Mouse (Mus musculus) midbrain, embryonic 12.5 days (tissue): ENCODE data around the gene E2f6. TPM values are rescaled to one million over a fixed set of nuclear protein-coding genes. Genes with fewer than 3 reads are reported as not detected.

ENCODE experiments used
- ATAC-seq: fragments of 200-750 bp; cut with Nextera tagmentation; 2 replicates; pipeline ENCODE4 v1.8.0; 2017; ENCODE audit warnings: low read depth, moderate TSS enrichment, moderate library complexity; ENCODE audit not compliant: low FRiP score
- H3K27ac ChIP-seq: fragments of 300-500 bp; sonication (generic); replicated peaks from 2 replicates; pipeline ENCODE4 v1.5.1; 2016; ENCODE audit warnings: mild to moderate bottlenecking
- H3K27me3 ChIP-seq: fragments of 300-500 bp; sonication (generic); 2 replicates; pipeline ENCODE4 v1.6.1; 2016; ENCODE audit warnings: mild to moderate bottlenecking
- H3K36me3 ChIP-seq: fragments of 300-500 bp; sonication (generic); 2 replicates; pipeline ENCODE4 v1.6.1; 2016
- H3K4me1 ChIP-seq: fragments of 300-500 bp; sonication (generic); 2 replicates; pipeline ENCODE4 v1.6.1; 2016
- H3K4me2 ChIP-seq: fragments of 300-500 bp; sonication (generic); replicated peaks from 2 replicates; pipeline ENCODE4 v1.6.1; 2016; ENCODE audit warnings: mild to moderate bottlenecking, moderate library complexity
- H3K4me3 ChIP-seq: fragments of 300-500 bp; sonication (generic); 2 replicates; pipeline ENCODE4 v1.5.1; 2016; ENCODE audit warnings: mild to moderate bottlenecking
- H3K9ac ChIP-seq: fragments of 300-500 bp; sonication (generic); replicated peaks from 2 replicates; pipeline ENCODE4 v1.6.1; 2016; ENCODE audit warnings: mild to moderate bottlenecking, moderate library complexity
- H3K9me3 ChIP-seq: fragments of 300-500 bp; sonication (generic); 2 replicates; pipeline ENCODE4 v1.6.1; 2016; ENCODE audit warnings: mild to moderate bottlenecking
- WGBS: fragments of 180-500 bp; shearing (Covaris S2); methylation state at CpG from one replicate; pipeline ENCODE4 v1.1.7; 2016; 5-methylcytosine and 5-hydroxymethylcytosine counted together
- polyA plus RNA-seq: library from polyadenylated mRNA; unstranded; fragments of >200 nt; fragmentation: Nextera tagmentation; extraction: Ambion mirVana; gene quantifications from 2 replicates; pipeline ENCODE4 v1.2.1, GENCODE M21; 2016

The E2f6 gene
- polyA plus RNA-seq, 1 experiment from 2014 or later, result 77.6 TPM

DNA sequence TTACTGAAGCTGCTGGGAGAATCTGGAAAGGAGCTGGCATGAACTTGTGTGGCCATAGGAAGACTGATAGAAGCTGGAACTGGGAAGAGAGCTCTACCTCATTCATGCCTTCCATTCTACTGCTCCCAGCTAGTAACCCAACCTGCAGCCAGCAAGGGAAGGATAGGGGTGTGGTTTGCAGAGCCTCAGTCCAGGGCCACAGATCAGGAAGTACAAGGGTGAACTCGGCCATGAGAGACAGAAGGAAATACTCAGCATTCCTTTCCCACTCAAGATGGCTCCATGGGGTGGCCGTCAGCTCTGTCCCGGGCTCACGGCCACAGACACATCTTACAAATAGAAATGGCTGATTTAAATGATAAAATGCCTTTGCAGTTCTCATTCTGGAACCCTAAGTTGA lies 20.3 kb downstream of the E2f6 start:
- no peak overlapping the region for H3K9ac ChIP-seq
- H3K4me3 ChIP-seq, result no peak overlapping the region
- H3K9me3 ChIP-seq, result no peaks in the 10 kb centered on the region
- H3K4me2 ChIP-seq, result no peak overlapping the region
- 80% methylated on average over 4 of the region's 4 CpGs for WGBS
- H3K27me3 ChIP-seq, result no peaks in the 10 kb centered on the region
- ATAC-seq, result no peak
- no peak overlapping the region for H3K27ac ChIP-seq
- peaks cover 15% of the 10 kb centered on the region for H3K36me3 ChIP-seq
- no peaks in the 10 kb centered on the region for H3K4me1 ChIP-seq

DNA sequence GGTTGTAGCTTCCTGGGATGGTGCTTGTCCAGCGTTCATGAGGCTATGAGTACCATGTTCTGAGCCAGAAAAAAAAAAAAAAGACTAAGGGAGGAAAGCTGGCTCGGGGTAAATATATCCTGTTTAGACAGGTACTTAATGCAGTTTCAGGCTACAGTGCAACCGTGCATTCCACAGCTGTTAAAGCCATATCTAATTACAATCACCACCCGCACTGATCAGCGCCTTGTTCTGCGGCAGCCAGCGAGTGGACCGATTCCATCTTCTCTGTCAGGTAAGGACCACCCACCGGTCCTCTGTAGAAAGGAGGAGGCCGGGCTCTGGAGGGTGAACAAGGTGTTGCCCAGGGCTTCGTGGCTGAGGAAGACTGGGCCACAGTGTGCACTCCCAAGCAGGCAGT lies 23.9 kb downstream of the E2f6 start:
- no peaks in the 10 kb centered on the region for H3K4me1 ChIP-seq
- H3K36me3 ChIP-seq, result no peaks in the 10 kb centered on the region
- no peak overlapping the region for H3K9ac ChIP-seq
- WGBS, result 85% methylated on average over 11 of the region's 11 CpGs
- 0 out of 2 replicates have a peak, but pooled peaks cover 6% of the 10 kb centered on the region for H3K9me3 ChIP-seq
- no peak overlapping the region for H3K27ac ChIP-seq
- ATAC-seq, result no peak
- no peak overlapping the region for H3K4me3 ChIP-seq
- no peak overlapping the region for H3K4me2 ChIP-seq
- no peaks in the 10 kb centered on the region for H3K27me3 ChIP-seq

- no peak overlapping the region for H3K4me2 ChIP-seq
- no peak overlapping the region for H3K9ac ChIP-seq
- H3K4me3 ChIP-seq, result no peak overlapping the region
- no peaks in the 10 kb centered on the region for H3K27me3 ChIP-seq
- 73% methylated on average over 9 of the region's 9 CpGs for WGBS
- H3K27ac ChIP-seq, result no peak overlapping the region
- H3K36me3 ChIP-seq, result no peaks in the 10 kb centered on the region
- 0 out of 2 replicates have a peak, but pooled peaks cover 6% of the 10 kb centered on the region for H3K9me3 ChIP-seq
- H3K4me1 ChIP-seq, result no peaks in the 10 kb centered on the region
- ATAC-seq, result no peak
Observed at GRCm38 (mm10) chr12:16836188-16836587, 25.4 kb downstream of the E2f6 start.

- no peaks in the 10 kb centered on the region for H3K36me3 ChIP-seq
Observed at GRCm38 (mm10) chr12:16837766-16838165, 27.0 kb downstream of the E2f6 start.

DNA sequence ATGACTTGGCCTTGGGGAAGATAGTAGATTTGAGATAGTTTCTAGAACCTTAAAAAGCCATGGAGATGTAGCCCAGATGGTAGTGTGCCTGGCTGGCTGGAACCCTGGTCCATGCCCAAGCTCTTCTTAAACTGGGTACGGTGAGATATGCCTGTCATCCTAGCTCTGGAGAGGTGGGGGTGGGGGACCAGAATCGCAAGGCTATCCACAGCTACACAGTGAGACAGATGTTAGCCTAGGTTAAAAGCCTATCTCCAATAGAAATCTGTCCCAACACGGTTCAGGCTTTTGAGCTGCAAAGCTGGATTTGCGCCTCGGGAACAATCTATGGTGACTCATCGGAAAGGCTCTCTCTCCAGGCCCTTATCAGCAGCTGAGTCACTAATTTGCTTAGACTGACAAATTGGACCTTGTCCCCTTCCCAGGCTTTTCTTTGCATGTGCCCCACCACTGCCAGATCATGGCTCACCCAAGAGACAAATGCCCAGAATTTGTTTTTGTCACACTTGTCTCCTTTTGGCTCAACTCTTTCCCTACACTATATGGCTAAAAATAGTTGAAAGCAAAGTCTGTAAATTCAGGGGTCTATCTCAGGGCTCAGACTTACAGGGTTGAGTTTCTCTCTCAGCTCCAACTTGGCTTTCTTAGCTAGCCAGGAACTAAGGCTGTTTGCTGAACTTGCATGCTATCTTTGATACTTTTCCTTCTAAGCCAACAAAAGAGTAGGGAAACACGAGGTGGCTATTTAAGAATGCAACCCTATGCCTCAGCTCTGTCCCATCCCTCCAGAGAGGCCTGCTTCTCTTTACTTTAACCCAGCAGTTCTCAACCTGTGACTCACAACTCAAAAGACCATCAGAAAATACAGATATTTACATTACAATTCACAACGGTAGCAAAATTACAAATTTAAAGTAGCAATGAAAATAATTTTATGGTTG lies 30.3 kb downstream of the E2f6 start:
- no peak overlapping the region for H3K9ac ChIP-seq
- H3K4me3 ChIP-seq, result no peak overlapping the region
- H3K27ac ChIP-seq, result no peak overlapping the region
- H3K36me3 ChIP-seq, result no peaks in the 10 kb centered on the region
- H3K9me3 ChIP-seq, result 0 out of 2 replicates have a peak, but pooled peaks cover 6% of the 10 kb centered on the region
- ATAC-seq, result no peak
- 88% methylated on average over 8 of the region's 8 CpGs for WGBS
- no peaks in the 10 kb centered on the region for H3K27me3 ChIP-seq
- H3K4me1 ChIP-seq, result no peaks in the 10 kb centered on the region
- H3K4me2 ChIP-seq, result no peak overlapping the region

More at GRCm38 (mm10) chr12:16837766-16838165, 27.0 kb downstream of the E2f6 start:
- no peak overlapping the region for H3K4me2 ChIP-seq
- no peaks in the 10 kb centered on the region for H3K4me1 ChIP-seq
- no peak overlapping the region for H3K4me3 ChIP-seq
- 90% methylated on average over 4 of the region's 4 CpGs for WGBS
- H3K27me3 ChIP-seq, result no peaks in the 10 kb centered on the region
- H3K9me3 ChIP-seq, result 0 out of 2 replicates have a peak, but pooled peaks cover 6% of the 10 kb centered on the region
- no peak overlapping the region for H3K27ac ChIP-seq
- no peak for ATAC-seq
- no peak overlapping the region for H3K9ac ChIP-seq

GRCm38 (mm10) chr12:16844623-16845592 lies 34.1 kb downstream of the E2f6 start:
- Histone ChIP-seq H3K36me3 (no peaks in the 10 kb centered on the region), H3K4me1 (no peaks in the 10 kb centered on the region), H3K9ac (no peak overlapping the region), H3K4me3 (no peak overlapping the region), H3K4me2 (no peak overlapping the region), H3K27me3 (no peaks in the 10 kb centered on the region), H3K27ac (no peak overlapping the region), H3K9me3 (no peaks in the 10 kb centered on the region)
- ATAC-seq, result no peak
- WGBS, result 70% methylated on average over 14 of the region's 14 CpGs

DNA sequence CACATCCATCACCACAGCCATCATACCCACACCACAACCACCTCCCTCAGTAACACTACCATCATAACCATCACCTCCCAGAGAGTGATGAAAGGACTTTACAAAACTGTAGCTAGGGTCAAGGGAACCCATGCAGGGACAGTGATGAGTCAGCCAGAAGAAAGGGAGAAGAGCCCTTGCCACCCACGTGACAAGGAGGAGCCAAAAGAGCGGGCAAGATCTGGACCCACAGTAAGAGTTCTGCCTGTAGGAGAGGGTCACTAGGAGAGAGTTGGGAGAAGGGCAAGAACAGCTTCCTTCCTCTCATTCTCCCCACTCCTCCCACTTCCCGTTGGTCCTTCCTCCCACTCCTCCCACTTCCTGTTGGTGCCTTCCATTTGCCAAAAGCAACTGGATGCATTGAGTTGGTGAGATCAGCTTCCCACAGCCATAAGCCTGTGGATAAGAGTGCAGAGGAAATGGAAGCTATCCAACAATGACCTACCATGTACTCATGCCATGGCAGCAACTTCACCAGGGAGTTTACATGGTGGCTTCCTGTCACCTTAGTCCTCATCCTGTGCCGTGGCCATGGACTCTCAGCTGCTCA lies 36.5 kb downstream of the E2f6 start:
- 78% methylated on average over 4 of the region's 4 CpGs for WGBS
- no peaks in the 10 kb centered on the region for H3K9me3 ChIP-seq
- no peak overlapping the region for H3K27ac ChIP-seq
- H3K9ac ChIP-seq, result no peak overlapping the region
- no peak overlapping the region for H3K4me2 ChIP-seq
- no peaks in the 10 kb centered on the region for H3K27me3 ChIP-seq
- H3K36me3 ChIP-seq, result no peaks in the 10 kb centered on the region
- peaks cover 7% of the 10 kb centered on the region; the same call in 1 of the 2 replicates for H3K4me1 ChIP-seq
- ATAC-seq, result no peak
- no peak overlapping the region for H3K4me3 ChIP-seq

DNA sequence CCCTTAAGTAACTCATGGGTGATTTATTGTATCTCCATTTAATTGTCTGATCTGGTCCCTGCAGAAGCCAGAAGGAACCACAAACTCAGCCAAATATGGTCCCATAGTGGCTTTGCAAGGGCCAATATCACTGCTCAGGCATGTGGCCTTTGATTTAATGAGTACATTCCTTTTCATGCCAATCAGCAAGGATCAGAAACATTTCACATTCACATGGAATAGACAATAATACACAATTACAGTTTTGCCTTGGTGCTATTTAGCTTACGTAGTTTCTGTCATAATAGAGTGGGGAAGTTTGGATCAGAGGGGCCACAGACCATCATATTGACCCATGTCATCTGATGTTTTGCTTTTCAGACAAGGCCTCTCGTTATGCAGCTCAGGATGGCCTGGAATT lies 37.7 kb downstream of the E2f6 start:
- 88% methylated on average over 2 of the region's 2 CpGs for WGBS

DNA sequence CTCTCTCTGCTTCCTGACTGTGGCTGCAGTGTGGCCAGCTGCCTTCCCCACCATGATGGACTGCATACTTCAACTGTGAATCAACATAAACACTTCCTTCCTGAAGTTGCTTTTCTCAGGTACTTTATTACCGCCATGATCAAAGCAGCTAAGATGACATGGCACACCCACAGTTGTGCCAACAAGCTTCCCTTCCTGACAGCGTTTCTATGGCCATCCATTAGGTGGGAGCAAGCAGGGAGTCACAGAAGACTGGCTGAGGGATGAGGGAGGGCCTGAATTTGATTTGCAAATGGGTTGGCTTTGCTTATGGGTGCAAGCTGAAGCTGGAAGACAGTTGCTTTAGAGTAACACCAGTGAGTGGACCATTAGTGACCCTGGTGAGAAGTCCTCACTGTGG lies 39.1 kb downstream of the E2f6 start:
- H3K4me3 ChIP-seq, result no peak overlapping the region
- no peak overlapping the region for H3K27ac ChIP-seq
- H3K4me1 ChIP-seq, result peaks cover 7% of the 10 kb centered on the region; the same call in 1 of the 2 replicates
- no peak overlapping the region for H3K9ac ChIP-seq
- H3K9me3 ChIP-seq, result no peaks in the 10 kb centered on the region
- 69% methylated on average over 2 of the region's 2 CpGs for WGBS
- H3K4me2 ChIP-seq, result no peak overlapping the region
- no peaks in the 10 kb centered on the region for H3K36me3 ChIP-seq
- no peak for ATAC-seq
- no peaks in the 10 kb centered on the region for H3K27me3 ChIP-seq

More for the DNA sequence above, 37.7 kb downstream of the E2f6 start:
- H3K27ac ChIP-seq, result no peak overlapping the region
- no peak overlapping the region for H3K4me2 ChIP-seq
- H3K36me3 ChIP-seq, result no peaks in the 10 kb centered on the region
- no peak overlapping the region for H3K4me3 ChIP-seq
- no peak overlapping the region for H3K9ac ChIP-seq
- no peaks in the 10 kb centered on the region for H3K9me3 ChIP-seq
- H3K4me1 ChIP-seq, result peaks cover 7% of the 10 kb centered on the region; the same call in 1 of the 2 replicates
- H3K27me3 ChIP-seq, result no peaks in the 10 kb centered on the region
- no peak for ATAC-seq

DNA sequence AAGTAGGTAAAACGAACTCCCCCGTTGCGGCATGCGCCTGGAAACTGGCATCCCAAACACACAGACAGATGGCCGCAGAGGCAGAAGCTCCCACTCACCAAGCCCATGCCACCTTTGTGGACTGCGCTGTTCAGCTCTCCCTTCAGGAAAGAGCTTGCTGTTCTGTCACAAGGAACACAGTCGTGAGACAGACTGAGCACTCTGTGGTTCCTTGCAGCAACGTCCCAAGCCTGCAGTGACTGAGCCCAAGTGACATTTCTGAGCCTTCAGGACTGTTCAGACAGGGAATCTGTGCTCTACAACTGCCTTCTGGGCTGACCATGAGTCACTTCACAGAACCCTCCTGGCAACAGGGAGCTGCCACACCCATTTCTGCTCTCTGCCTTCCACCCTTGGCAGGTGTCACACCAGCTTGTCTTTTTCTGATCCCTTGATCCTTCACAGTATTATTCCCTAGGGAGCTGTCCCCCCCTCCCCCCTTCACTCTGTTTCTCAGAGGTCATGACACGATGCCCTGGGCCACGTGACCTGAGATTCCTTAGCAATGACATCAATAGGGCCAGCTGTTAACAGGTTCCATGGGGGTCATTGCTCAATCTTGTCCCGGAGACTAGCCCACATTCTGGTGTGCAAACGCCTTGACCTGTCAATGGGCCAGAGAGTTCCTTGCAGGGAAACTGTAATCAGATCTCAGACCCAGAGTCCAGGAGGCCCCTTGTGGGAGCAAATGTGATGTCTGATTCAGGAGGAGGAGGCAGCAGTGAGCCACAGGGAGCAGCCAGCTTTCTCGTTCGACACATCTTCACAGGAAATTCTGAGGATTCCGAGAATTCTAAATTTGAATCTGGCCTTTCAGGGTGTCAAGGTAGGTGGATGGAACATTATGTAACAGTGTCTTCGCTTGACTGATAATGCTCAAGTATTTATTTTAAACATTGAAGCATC lies 39.9 kb downstream of the E2f6 start:
- ATAC-seq, result peak; percentile 38; the same call in 1 of the 2 replicates
- 47% methylated on average over 16 of the region's 16 CpGs for WGBS
- H3K27ac ChIP-seq, result no peak overlapping the region
- no peak overlapping the region for H3K4me3 ChIP-seq
- no peak overlapping the region for H3K9ac ChIP-seq
- no peaks in the 10 kb centered on the region for H3K9me3 ChIP-seq
- peaks cover 12% of the 10 kb centered on the region for H3K4me1 ChIP-seq
- H3K4me2 ChIP-seq, result no peak overlapping the region
- H3K36me3 ChIP-seq, result no peaks in the 10 kb centered on the region
- H3K27me3 ChIP-seq, result no peaks in the 10 kb centered on the region
